Mouse (Mus musculus) lung, adult 2 months (tissue): ENCODE data around the gene Pnmal1.

Experiments used
- CTCF ChIP-seq: fragments of 200-500 bp; IDR thresholded peaks from 2 replicates; pipeline ENCODE4 v1.5.1; 2011; ENCODE audit warnings: mild to moderate bottlenecking, low read length, control low read depth; ENCODE audit not compliant: insufficient read depth
- POLR2A ChIP-seq: fragments of 200-500 bp; IDR thresholded peaks from 2 replicates; pipeline ENCODE4 v1.6.1; 2011; ENCODE audit warnings: low read depth, mild to moderate bottlenecking, control low read depth, low read length, borderline replicate concordance; ENCODE audit errors: extremely low read depth

DNA sequence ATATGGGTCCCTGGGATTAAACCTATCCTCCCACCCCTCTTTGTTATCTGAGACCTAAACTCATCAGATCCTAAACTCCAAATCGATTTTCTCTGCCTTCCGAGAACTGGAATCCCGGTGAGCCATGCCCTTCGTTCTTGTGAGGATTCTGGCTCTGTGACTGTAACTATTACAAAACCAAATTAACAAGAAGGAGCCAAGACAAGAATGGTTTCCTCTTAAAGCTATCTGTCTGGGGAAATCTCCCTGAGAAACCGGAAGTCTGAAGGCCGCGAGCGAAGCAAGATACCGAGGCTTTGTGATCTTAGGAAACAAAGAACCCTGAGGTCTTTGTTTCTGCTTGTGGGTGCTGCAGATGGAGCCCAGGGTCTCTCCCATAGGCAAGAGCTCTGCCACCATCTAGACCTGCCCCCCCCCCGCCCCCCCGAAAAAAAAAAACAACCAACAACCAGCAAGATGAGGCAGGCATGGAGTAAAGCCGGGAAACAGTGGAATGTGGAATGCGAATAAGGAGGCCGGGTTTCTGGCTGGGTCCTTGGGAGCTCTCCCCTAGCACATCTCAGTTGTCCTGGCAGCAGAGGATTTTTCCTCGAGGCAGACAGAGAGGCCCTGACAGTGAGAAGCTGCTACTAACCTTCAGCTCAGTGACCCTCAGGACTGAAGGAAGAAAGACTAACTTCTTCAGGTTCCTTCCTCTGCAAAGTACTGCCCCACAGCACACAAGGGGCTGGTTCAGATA, 30.7 kb downstream of the Pnmal1 start:
- TF ChIP-seq POLR2A (no peak), CTCF (no peak)
